Mouse (Mus musculus): ENCODE results near the gene Khdc4.

DNA sequence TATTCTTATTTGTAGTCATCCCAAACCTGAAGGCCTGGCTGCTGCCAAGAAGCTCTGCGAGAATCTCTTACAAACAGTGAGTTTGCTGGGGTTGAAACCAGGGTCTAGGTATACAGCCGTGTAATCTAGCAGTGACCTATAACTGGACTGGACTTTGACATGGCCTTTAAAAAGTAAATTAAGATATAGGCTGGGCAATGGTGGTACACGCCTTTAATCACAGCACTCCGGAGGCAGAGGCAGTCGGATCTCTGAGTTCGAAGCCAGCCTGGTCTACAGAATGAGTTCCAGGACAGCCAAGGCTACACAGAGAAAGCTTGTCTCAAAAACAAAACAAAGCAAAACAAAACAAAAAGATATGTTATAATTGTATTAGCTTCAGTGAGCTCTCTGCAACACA lies 13.2 kb downstream of the Khdc4 start:
- TF ChIP-seq TAL1 (IDR thresholded peaks at IDR 0.05; ENCODE audit: low read length) (no peak), GATA1 (IDR thresholded peaks at IDR 0.05; ENCODE audit: low read length) (no peak)

All from erythroblast, embryonic 14.5 days (primary cell).